Mouse (Mus musculus) brown adipose tissue, adult 24 weeks (tissue): ENCODE measurements around the gene Cdk2ap2. TPM values are rescaled to one million over a fixed set of nuclear protein-coding genes. Genes with fewer than 3 reads are reported as not detected.

Source experiments
- H3K27ac ChIP-seq: fragments of 200-500 bp; replicated peaks from 2 replicates; pipeline ENCODE4 v1.5.1; 2012; ENCODE audit warnings: low read depth, mild to moderate bottlenecking, low read length
- H3K4me1 ChIP-seq: fragments of 200-500 bp; 2 replicates; pipeline ENCODE4 v1.6.1; 2012; ENCODE audit warnings: low read length, mixed read lengths; ENCODE audit not compliant: control insufficient read depth, insufficient read depth, insufficient read length
- H3K4me3 ChIP-seq: fragments of 200-500 bp; 2 replicates; pipeline ENCODE4 v1.5.1; 2012; ENCODE audit warnings: low read depth, mild to moderate bottlenecking, low read length, moderate library complexity; ENCODE audit not compliant: insufficient read depth
- polyA plus RNA-seq: library from polyadenylated mRNA; stranded (reverse); fragments of >200 nt; gene quantifications from 2 replicates; pipeline ENCODE4 v1.2.4, GENCODE M21; 2012; ENCODE audit not compliant: missing spikeins, insufficient read depth, insufficient read length

Cdk2ap2 gene
- polyA plus RNA-seq, 1 experiment = 101 TPM

DNA sequence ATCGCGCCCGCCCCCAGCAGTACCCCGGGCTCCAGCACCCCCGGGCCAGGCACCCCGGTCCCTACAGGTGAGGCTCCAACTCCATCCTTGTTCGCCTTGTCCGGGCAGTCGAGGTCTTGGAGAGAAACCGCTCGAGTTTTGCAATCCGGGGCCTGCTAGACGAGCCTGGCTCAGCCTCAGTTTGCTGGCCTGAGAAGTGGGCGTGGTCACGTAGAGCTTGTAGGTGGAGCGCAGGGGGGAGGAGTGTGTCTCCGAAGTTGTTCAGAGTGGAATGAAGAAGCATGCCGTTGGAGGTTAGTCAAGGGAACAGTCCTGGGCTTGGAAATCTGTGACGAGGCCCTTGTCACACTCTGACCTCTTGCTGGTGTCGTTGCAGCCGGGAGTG lies 451 bp downstream of the Cdk2ap2 start:
- H3K27ac ChIP-seq = 0 out of 2 replicates have a peak overlapping the region, but pooled peaks have one; percentile 19
- peak overlapping the region; percentile 62 for H3K4me3 ChIP-seq
- peaks cover 9% of the 10 kb centered on the region for H3K4me1 ChIP-seq

DNA sequence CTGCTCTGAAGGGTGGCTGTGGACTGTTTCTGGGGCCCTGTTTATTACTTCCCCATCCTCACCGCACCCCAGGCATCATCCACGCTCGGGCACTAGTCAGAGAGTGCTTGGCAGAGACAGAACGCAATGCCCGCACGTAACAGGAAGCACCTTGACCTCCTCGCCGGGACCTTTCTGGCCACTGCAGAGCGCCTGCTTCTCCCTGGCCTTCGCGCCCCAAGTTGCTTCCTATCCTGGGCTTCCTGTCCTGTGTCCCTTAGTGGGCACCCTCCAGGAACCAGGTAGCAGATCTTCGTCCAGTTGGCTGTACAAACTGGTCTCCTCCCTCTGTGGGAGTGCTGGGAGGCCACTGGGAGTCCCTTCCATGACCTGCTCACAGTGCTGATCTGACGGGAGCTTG lies 1.4 kb downstream of the Cdk2ap2 start:
- H3K4me3 ChIP-seq = peak overlapping the region; percentile 62; the same call in 1 of the 2 replicates

DNA sequence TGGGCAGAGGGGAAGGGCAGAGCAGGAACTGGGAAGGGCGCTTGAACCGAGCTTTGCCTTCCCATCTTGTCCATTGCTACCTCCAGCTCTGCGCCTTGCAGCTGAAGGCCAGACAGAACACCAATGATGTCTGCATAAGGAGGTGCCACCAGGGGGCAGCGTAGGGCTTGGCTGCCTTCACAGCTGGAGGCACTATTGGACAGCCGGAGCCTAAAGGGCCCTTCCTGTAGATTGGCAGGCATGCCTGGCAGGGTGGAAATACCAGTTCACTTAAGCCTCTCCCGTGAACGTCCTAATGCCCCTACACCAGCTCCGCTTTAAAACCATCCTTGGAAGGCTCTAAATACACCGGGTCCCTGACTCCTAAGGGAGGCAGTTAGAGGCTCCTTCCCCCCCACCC lies 2.1 kb downstream of the Cdk2ap2 start:
- Histone ChIP-seq H3K4me3 (peak overlapping the region; percentile 87), H3K27ac (peak overlapping the region; percentile 47), H3K4me1 (peaks cover 9% of the 10 kb centered on the region)

More for the DNA sequence above, 1.4 kb downstream of the Cdk2ap2 start:
- Histone ChIP-seq H3K27ac (0 out of 2 replicates have a peak overlapping the region, but pooled peaks have one; percentile 2), H3K4me1 (peaks cover 9% of the 10 kb centered on the region)

DNA sequence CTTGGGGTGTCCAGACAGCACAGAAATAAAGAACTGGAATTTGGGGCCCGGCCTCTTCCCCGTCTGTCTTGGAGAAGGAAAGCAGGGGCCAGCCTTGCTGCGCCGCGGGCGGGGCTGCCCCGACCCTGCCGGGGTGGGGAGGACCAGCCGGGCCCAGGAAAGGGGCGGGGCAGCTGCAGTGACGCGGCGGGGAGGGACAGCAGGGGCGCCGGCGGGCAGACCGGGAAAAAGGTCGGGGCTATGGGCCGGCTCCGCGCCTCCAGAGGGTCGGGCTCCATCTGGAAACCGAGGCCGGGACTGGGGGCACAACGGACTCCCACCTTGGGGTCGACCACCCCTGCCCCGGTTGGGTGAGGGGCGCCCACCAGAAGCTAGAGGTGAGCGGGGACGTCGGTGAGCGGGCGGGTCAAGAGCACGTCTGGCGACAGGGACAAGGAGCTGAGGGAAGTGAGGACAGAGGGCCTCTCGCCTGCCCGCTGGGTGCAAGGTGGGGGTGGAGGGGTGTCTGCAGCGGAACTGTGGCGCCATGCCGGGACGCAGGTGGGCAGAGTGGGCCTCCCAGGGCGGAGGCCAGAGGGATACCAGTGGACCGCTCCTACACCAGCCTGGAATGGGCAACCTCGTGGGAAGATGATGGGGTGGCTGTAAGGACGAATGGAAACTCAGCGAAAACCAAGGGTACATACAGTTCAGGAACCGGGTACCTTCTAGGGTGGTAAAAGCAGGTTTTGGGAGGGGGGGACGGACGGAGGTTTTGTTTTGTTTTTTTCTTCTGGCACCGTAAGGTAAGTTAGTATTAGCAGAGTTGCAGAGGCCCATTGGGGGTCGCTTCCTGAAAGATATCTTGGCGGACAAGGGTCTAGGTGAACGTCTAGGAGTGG lies 3.1 kb downstream of the Cdk2ap2 start, which contains the start of gene Pitpnm1:
Gene Pitpnm1, plus strand, starts transcription at position 162 of the 881 bp plus-strand sequence.
- Histone ChIP-seq H3K27ac (peak within 1 kb of the TSS; percentile 70), H3K4me1 (peaks cover 9% of the 10 kb centered on the region), H3K4me3 (peak within 1 kb of the TSS; percentile 87)

DNA sequence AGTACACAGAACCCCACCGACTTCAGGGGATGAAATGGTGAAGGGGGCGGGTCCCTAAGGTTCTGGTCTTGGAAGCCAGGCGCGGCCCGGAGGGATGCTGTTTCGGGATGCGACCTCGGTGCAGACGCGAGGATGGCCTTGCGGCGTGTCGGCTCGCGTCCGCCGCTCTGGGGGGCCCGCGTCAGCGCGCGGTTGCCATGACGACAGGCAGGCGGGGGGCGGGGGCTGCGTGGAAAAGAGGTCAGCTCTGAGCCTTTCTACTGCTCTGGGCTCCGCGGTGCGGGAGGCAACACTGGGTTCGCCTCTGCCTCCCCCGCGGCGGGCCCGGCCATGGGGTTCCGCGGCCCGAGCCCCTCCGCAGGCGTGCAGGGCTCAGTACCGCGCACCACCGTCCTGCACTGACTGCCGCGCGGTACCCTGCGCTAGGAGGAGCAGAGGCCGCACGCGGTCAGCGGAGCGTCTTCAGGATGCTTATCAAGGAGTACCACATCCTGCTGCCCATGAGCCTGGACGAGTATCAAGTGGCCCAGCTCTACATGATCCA lies 3.8 kb downstream of the Cdk2ap2 start:
- peaks cover 9% of the 10 kb centered on the region for H3K4me1 ChIP-seq
- H3K27ac ChIP-seq = no peak overlapping the region
- peak overlapping the region; percentile 87 for H3K4me3 ChIP-seq

DNA sequence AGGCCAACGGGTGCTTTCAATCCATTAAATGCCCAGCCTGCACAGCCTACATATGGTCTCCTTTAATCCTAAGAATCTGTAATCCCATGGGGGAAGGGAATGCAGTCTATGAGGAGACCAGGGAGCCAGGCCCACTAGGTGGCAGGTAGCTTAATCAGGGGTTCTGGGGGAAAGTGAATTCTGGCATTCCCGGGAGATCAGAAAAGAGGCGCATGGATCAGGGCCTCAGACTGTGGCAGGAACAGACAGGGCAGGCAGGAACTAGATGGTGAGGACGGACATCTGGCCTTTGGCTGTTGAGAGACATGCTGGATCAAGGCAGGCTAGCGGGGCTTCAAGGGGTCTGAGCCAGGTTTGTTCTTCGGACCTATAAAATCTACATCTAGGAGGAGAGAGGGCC lies 4.5 kb downstream of the Cdk2ap2 start:
- Histone ChIP-seq H3K4me1 (peaks cover 6% of the 10 kb centered on the region), H3K27ac (no peak overlapping the region), H3K4me3 (peak overlapping the region; percentile 87; the same call in 1 of the 2 replicates)

DNA sequence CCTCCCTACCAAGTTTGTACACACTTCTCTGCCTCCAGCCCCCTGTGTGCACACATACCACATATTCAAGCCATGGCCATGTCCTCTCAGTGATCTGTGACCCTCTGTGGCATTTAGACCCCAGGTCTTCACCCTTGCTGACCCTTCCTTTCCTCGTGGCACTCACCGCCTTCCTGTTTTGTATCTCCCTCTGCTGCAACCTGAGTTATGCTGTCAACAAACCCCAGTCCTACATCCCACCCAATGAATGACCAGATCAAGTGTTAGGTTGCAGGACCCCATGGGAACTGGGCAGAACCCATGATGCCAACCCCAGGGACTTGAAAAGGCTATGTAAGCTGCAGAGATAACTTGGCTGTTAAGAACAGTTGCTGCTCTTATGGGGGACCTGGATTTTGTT lies 5.1 kb downstream of the Cdk2ap2 start:
- Histone ChIP-seq H3K4me1 (peaks cover 6% of the 10 kb centered on the region), H3K4me3 (no peak overlapping the region), H3K27ac (no peak overlapping the region)

DNA sequence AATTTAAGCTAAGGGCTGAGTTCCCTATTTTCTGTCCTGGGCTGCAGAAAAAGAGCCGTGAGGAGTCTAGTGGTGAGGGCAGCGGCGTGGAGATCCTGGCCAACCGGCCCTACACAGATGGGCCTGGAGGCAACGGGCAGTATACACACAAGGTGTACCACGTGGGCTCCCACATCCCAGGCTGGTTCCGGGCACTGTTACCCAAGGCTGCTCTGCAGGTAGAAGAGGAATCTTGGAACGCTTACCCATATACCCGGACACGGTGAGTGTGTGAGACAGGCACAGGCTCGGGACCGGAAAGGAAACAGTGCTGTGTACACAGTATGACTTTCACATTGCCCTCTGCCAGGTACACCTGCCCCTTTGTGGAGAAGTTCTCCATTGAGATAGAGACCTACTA lies 5.6 kb downstream of the Cdk2ap2 start:
- Histone ChIP-seq H3K4me1 (peaks cover 6% of the 10 kb centered on the region), H3K4me3 (no peak overlapping the region), H3K27ac (no peak overlapping the region)

DNA sequence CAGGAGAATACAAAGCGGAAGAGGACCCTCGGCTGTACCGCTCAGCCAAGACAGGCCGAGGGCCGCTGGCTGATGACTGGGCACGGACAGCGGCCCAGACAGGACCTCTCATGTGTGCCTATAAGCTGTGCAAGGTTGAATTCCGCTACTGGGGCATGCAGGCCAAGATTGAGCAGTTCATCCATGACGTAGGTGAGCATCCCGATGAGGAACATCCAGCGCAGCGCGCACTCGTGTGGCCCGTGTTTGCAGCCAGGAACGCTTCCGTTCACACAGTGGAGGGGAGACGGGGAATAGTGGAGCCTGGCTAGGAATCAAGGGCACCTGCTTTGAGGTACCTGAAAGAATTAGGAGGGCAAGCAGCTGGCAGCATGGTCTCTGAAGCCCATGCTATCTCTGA lies 6.3 kb downstream of the Cdk2ap2 start:
- H3K4me3 ChIP-seq = no peak overlapping the region
- no peak overlapping the region for H3K27ac ChIP-seq
- H3K4me1 ChIP-seq = peaks cover 6% of the 10 kb centered on the region

DNA sequence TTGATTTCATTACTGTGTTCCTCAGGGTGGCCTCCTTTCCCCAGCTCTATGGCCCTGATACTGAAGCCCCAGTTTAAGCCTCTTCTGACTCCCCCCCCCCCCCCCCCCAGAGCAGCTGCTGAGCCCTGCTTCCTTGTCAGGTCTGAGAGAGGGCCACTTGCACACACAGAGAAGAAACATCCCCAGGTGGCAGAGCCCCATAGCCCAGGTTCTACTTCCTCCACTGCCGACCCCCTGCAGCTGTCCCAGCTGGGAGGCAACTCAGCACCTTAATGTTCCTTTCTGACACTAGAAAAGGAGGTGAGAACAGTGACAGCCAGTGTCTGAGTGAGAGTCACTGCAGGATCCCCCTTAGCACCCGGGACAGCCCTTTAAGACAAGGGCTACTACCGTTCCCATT lies 6.8 kb downstream of the Cdk2ap2 start:
- Histone ChIP-seq H3K27ac (no peak overlapping the region), H3K4me3 (no peak overlapping the region), H3K4me1 (peaks cover 6% of the 10 kb centered on the region)

DNA sequence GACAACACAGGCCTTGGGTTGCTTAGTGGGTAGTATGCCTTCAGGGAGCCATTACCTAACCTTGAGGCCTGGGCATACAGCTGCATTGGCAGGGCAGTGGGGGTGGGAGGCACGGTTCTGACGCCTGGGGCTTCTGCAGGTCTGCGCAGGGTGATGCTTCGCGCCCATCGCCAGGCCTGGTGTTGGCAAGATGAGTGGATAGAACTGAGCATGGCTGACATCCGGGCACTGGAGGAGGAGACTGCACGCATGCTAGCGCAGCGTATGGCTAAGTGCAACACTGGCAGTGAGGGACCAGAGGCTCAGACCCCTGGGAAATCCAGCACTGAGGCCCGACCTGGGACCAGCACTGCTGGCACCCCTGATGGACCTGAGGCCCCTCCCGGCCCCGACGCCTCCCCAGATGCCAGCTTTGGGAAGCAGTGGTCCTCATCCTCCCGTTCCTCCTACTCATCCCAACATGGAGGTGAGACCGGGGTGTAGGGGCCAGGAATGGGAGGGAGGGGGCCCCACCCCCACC lies 7.8 kb downstream of the Cdk2ap2 start:
- H3K4me3 ChIP-seq = no peak overlapping the region
- H3K4me1 ChIP-seq = peaks cover 6% of the 10 kb centered on the region
- H3K27ac ChIP-seq = no peak overlapping the region

DNA sequence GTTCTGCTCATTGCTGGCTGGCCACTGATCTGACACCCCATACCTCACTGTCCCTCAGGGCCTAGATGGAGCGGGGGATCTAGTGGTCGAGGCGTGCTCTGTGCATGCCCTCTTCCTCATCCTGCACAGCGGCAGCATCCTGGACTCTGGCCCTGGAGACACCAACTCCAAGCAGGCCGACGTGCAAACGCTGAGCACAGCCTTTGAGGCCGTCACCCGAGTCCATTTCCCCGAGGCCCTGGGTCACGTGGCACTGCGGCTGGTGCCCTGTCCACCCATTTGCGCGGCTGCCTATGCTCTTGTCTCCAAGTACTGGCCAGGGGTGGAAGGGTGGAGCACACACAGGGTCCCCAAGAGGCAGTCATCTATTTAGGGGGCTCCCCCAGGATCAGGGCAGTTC lies 9.7 kb downstream of the Cdk2ap2 start:
- no peak overlapping the region for H3K4me3 ChIP-seq
- H3K27ac ChIP-seq = no peak overlapping the region
- H3K4me1 ChIP-seq = no peaks in the 10 kb centered on the region

DNA sequence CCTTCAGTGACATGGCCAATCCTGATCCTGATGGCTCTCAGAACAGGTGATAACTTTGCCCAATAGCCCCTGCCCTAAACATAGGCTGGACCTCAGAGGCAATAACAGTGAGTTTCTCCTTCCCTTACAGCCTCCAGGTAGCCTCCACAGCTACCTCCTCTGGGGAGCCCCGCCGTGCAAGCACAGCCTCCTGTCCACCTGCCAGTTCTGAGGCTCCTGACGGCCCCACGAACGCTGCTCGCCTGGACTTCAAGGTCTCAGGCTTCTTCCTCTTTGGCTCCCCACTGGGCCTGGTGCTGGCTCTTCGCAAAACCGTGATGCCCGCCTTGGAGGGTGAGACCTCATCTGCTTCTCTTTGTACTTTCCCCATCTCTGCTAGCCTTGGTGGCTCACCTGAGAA lies 11.6 kb downstream of the Cdk2ap2 start:
- H3K4me1 ChIP-seq = peaks cover 7% of the 10 kb centered on the region
- H3K27ac ChIP-seq = no peak overlapping the region
- no peak overlapping the region for H3K4me3 ChIP-seq

DNA sequence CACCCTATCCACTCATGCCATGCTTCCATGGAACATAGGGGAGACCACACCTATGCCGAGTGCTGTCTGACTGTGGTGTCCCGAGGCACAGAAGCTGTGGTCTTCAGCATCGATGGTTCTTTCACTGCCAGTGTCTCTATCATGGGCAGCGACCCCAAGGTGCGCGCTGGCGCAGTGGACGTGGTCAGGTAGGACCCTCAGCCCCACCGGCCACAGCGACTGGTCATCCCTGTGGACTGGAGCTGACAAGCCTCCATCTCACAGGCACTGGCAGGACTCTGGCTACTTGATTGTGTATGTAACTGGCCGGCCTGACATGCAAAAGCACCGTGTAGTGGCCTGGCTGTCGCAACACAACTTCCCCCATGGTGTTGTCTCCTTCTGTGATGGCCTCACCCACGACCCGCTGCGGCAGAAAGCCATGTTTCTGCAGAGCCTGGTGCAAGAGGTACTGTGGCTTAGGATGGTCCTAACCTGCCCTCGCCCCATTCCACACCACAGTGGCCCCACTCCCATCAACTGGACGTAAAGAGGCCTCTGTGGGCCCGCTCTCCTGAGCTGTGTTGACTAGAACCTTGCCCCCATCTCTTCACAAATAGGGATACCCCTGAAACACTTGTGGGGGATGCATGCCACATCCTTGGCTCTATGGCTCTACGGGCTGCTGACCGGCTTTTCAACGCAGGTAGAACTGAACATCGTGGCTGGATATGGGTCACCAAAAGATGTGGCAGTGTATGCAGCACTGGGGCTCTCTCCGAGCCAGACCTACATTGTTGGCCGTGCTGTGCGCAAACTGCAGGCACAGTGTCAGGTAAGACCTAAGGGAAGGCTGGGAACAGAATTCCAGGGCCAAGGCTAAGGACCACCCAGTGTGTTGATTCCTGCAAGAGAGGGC lies 15.3 kb downstream of the Cdk2ap2 start:
- Histone ChIP-seq H3K4me3 (no peak overlapping the region), H3K4me1 (peaks cover 12% of the 10 kb centered on the region), H3K27ac (peak overlapping the region; percentile 74; the same call in 1 of the 2 replicates)
